Comparison of ENCODE assay signal across 18 mouse cellular contexts in genomic region chr12:86359873-86360272, GRCm38 (mm10). TPM values are rescaled to one million over a fixed set of nuclear protein-coding genes. Genes with fewer than 3 reads are reported as not detected.
"Had no signal": no experiment of that assay in that cellular context is flagged by ENCODE, and none has a peak within 500 bp of the region (broad histone marks: within the 10 kb centered on the region; RNA-seq: fewer than 3 reads in every experiment).

No protein-coding gene starts in this region.

- H3K27ac ChIP-seq: limb, embryonic 12.5 days; limb, embryonic 15.5 days; liver, embryonic 14.5 days; midbrain, embryonic 13.5 days; neural tube, embryonic 13.5 days had no signal

- H3K4me2 ChIP-seq: liver, embryonic 11.5 days; midbrain, embryonic 13.5 days; neural tube, embryonic 13.5 days had no signal

- H3K27me3 ChIP-seq: limb, embryonic 15.5 days had no signal

- H3K4me3 ChIP-seq: limb, embryonic 12.5 days; limb, embryonic 15.5 days; midbrain, embryonic 13.5 days; neural tube, embryonic 13.5 days had no signal

- DNase-seq: kidney, adult 18-20 months; kidney, adult 9 months; kidney, postnatal 14 days; kidney, postnatal 4 days; left cerebral cortex, postnatal 4 days; liver, postnatal 0 days; retina, postnatal 1 day; thymus, adult 18-20 months; thymus, postnatal 36 days had no signal

- H3K9me3 ChIP-seq: limb, embryonic 12.5 days; limb, embryonic 15.5 days; midbrain, embryonic 13.5 days; neural tube, embryonic 13.5 days had no signal

- ATAC-seq: liver, postnatal 0 days had no signal

- H3K9ac ChIP-seq: limb, embryonic 12.5 days; limb, embryonic 15.5 days; liver, embryonic 14.5 days; liver, postnatal 0 days; midbrain, embryonic 13.5 days; neural tube, embryonic 13.5 days had no signal

- H3K36me3 ChIP-seq: limb, embryonic 12.5 days; limb, embryonic 15.5 days; midbrain, embryonic 13.5 days; neural tube, embryonic 13.5 days had no signal

RNA-seq across cellular contexts. Expression of gene Esrrb, which starts 1.0 kb away (rescaled TPM):
- total RNA-seq: megakaryocyte progenitor cell, adult 5-6 weeks; megakaryocyte-erythroid progenitor cell, adult 5-6 weeks; neutrophil, adult 5-6 weeks had no signal
- polyA plus RNA-seq: liver, embryonic 11.5 days had no signal
